Mouse (Mus musculus): ENCODE results near the gene Psma4.

The Psma4 gene

DNA sequence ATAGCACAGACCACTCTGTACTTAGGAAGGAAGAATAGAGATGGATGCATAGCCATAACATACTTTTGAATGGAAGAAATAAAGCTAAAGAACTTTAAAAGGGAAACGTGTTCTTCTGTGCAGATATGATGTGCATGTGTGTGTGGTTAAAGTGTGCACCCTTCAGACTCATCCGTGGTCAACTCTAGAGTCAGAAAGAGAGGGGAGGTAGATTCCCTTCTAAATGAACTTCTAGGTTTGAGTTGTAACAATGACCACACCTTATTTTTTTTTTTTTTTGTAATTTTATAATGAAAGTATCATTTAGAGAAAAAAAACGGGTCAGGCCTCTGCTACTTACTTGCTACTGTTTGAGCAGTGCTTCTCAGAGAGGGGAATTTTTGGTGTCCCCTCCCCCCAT, 39.8 kb downstream of the Psma4 start:
- in situ Hi-C loops (cut with MseI, MboI), result no loop called here

DNA sequence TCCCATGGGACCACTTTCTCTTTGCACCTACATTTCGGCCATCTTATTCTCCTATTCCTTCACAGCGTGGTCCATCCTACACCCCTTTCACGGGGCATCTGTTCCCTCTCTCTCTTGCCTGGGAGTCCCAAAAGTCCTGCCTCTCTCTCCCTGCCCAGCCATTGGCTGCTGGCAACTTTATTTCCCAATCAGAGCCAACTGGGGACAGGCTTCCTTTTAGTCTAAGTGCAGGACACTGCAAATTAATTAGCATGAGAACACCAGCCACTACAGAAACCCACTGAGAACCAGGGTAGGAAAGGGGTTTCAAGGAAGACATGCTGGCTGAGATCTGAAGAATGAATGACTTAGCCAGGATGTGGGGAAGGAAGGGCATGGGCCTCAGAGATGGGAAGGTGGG, 43.8 kb downstream of the Psma4 start:
- in situ Hi-C loops (cut with MseI, MboI), result no loop called here

GRCm38 (mm10) chr9:54995645-54996044, 45.1 kb downstream of the Psma4 start:
- in situ Hi-C loops (cut with MseI, MboI), result no loop called here

DNA sequence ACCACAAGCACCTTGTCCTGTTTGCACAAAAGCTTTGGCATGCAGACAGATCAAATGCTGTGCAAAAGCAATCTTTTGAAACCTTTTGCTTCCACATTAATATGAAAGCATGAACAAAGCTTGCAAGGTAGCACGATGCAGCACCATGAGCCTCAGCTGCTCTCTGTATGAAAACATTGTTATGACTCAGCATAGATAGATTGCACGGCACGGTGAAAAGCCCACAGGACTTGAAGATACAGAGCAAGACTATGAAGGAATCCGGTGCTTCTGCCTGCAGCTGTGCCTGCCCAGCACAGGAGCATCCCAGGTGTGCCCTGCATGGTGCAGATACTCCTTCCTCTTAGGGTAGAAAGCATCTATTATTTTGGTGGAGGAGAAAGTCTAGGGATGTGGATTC, 53.0 kb downstream of the Psma4 start:
- in situ Hi-C loops (cut with MseI, MboI), result no loop called here
